Mouse (Mus musculus) C3H10T1/2 (cell line): Measurements from ENCODE around the gene Ncam1. TPM values are rescaled to one million over a fixed set of nuclear protein-coding genes. Genes with fewer than 3 reads are reported as not detected.

Experiments used
- polyA plus RNA-seq, 2 experiments: library from polyadenylated mRNA; unstranded; fragments of >200 nt; fragmentation: generic; extraction: Trizol; gene quantifications; one replicate each; pipeline ENCODE4 v1.2.1; 2012; ENCODE audit warnings: missing spikeins in 2 of 2

Gene Ncam1
- polyA plus RNA-seq = 10 to 100 TPM in 1 of 2 experiments, 1 to 10 TPM in 1; 2.3 to 20.4 TPM

GRCm38 (mm10) chr9:49798806-49799205, at the start of gene Ncam1:
Gene Ncam1 (minus strand): TSS chr9:49798925.

DNA sequence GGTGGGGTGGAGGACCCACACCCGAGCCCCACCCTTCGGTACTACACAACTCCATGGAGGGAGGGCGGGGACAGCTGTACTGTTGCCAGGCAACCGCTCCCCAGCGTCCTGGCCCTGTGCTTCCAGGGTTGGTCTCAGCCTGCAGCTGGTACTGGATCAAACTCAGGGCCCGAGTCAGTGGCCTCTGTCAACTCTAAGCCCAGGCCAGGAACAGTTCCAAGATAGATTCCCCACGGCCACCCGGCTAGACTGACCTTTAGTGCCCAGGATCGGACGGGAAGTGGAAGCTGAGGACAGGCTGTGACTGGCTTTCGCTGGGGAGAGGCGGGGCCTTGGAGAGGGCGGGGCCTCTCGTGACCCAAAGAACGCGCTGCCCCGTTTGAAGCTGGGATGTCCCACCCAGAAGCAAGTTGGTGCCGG, 312.8 kb downstream of the Ncam1 start, which contains the start of gene Ttc12:
Gene Ttc12 (minus strand): TSS at position 334 of the 420 bp plus-strand sequence.

